Mouse (Mus musculus) myocyte (in vitro differentiated cells): ENCODE measurements around the gene Trpm5. TPM values are rescaled to one million over a fixed set of nuclear protein-coding genes. Genes with fewer than 3 reads are reported as not detected.

Experiments
- H3K27me3 ChIP-seq: one replicate; pipeline ENCODE4 v1.6.1; 2011; ENCODE audit not compliant: control insufficient read depth, insufficient read depth, insufficient read length
- H3K36me3 ChIP-seq: one replicate; pipeline ENCODE4 v1.6.1; 2011; ENCODE audit not compliant: control insufficient read depth, insufficient read depth
- H3K4me2 ChIP-seq: one replicate; pipeline ENCODE4 v1.6.1; 2011; ENCODE audit warnings: low read depth, control low read depth
- H3K4me3 ChIP-seq: one replicate; pipeline ENCODE4 v1.5.1; 2011; ENCODE audit warnings: mild to moderate bottlenecking, control low read depth, moderate library complexity
- H3K79me2 ChIP-seq: one replicate; pipeline ENCODE4 v1.6.1; 2011; ENCODE audit not compliant: control insufficient read depth, insufficient read depth
- H3ac ChIP-seq: one replicate; pipeline ENCODE4 v1.6.1; 2011; ENCODE audit not compliant: control insufficient read depth, insufficient read length
- CEBPB ChIP-seq: IDR thresholded peaks from 2 replicates; pipeline ENCODE4 v1.6.1; 2011; ENCODE audit warnings: mild to moderate bottlenecking, moderate library complexity; ENCODE audit not compliant: poor library complexity, insufficient read depth, severe bottlenecking
- E2F4 ChIP-seq: IDR thresholded peaks from one replicate; pipeline ENCODE4 v1.6.1; 2011; ENCODE audit warnings: mild to moderate bottlenecking, control low read depth, moderate library complexity; ENCODE audit not compliant: insufficient read depth
- MAX ChIP-seq: IDR thresholded peaks from one replicate; pipeline ENCODE4 v1.6.1; 2011; ENCODE audit warnings: low read depth, mild to moderate bottlenecking, control low read depth
- MYOD1 ChIP-seq, 3 experiments: IDR thresholded peaks; one replicate each; pipeline ENCODE4 v1.6.1; 2011; ENCODE audit warnings: control low read depth in 2 of 3, low read depth in 2 of 3, mild to moderate bottlenecking in 2 of 3, moderate library complexity in 1 of 3; ENCODE audit not compliant: insufficient read length in 2 of 3, control insufficient read depth in 1 of 3
- MYOG ChIP-seq, 3 experiments: IDR thresholded peaks; one replicate each; pipeline ENCODE4 v1.6.1; 2011; ENCODE audit warnings: control low read depth in 2 of 3, low read depth in 2 of 3, mild to moderate bottlenecking in 2 of 3; ENCODE audit not compliant: insufficient read length in 2 of 3, control insufficient read depth in 1 of 3, insufficient read depth in 1 of 3
- POLR2A ChIP-seq: IDR thresholded peaks from one replicate; pipeline ENCODE4 v1.6.1; 2011; ENCODE audit warnings: low read depth, mild to moderate bottlenecking, control low read depth, moderate library complexity; ENCODE audit not compliant: insufficient read length
- POLR2AphosphoS2 ChIP-seq: IDR thresholded peaks from one replicate; pipeline ENCODE4 v1.6.1; 2011; ENCODE audit warnings: low read depth, control low read depth; ENCODE audit not compliant: insufficient read length
- REST ChIP-seq: IDR thresholded peaks from one replicate; pipeline ENCODE4 v1.6.1; 2011; ENCODE audit warnings: mild to moderate bottlenecking, control low read depth, moderate library complexity; ENCODE audit not compliant: insufficient read depth, insufficient read length
- SRF ChIP-seq: IDR thresholded peaks from one replicate; pipeline ENCODE4 v1.6.1; 2011; ENCODE audit warnings: low read depth; ENCODE audit not compliant: control insufficient read depth, insufficient read length
- TCF12 ChIP-seq: IDR thresholded peaks from one replicate; pipeline ENCODE4 v1.6.1; 2011; ENCODE audit warnings: mild to moderate bottlenecking, control low read depth; ENCODE audit not compliant: poor library complexity, insufficient read depth, severe bottlenecking
- TCF3 ChIP-seq: IDR thresholded peaks from one replicate; pipeline ENCODE4 v1.6.1; 2011; ENCODE audit warnings: low read depth, control low read depth; ENCODE audit not compliant: insufficient read length
- USF1 ChIP-seq: IDR thresholded peaks from one replicate; pipeline ENCODE4 v1.6.1; 2011; ENCODE audit warnings: low read depth, mild to moderate bottlenecking, control low read depth, moderate library complexity
- polyA plus RNA-seq: library from polyadenylated mRNA; unstranded; fragments of >200 nt; fragmentation: generic; extraction: Trizol; gene quantifications from one replicate; pipeline ENCODE4 v1.2.1, GENCODE M21; 2012; ENCODE audit warnings: missing spikeins

Gene Trpm5
- polyA plus RNA-seq, 1 experiment, result 6.9 TPM

DNA sequence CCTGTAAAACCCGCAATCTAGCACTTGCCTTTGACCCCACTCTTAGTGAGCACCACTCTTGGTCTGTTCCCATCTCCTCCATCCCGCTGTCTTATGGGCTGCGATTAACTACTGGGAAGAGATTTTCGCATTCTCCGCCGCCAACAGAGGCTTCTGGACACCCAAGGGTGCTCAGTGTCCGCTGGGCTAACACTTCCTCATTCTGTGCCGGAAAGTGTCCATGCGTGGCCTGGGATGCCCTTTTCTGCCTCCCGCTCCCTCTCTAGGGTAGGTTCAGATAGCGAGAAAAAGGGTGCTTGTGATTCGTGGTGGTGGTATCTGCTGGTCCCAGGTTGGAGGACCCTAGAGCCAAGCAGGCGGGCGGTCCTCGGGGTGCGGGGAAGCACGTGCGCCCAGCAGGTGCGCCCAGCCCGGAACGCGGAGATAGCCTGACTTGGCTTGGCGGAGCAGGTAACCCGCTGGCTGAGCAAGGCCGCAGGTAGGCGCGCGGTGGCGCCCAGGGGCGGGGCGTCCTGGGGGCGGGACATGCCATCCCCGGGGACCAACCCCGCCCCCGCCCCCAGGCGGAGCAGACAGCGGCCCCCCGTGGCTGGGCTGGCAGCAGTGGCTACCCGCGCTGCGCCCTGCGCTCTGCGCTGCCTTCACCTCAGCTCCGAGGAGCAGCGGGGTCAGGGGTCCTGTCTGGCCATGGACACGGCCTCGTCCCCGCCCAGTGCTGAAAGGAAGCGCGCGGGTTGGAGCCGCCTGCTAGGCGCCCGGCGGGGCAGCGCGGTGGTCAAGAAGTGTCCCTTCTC lies 12.4 kb upstream of the Trpm5 start:
- H3K4me2 ChIP-seq, result no peak overlapping the region
- no peaks in the 10 kb centered on the region for H3K36me3 ChIP-seq
- no peak overlapping the region for H3K4me3 ChIP-seq
- H3K27me3 ChIP-seq, result peaks cover 61% of the 10 kb centered on the region
- no peaks in the 10 kb centered on the region for H3K79me2 ChIP-seq
- TF ChIP-seq MAX (no peak), MYOD1 (IDR thresholded peaks at IDR 0.05; ENCODE audit: control insufficient read depth in 1 of 3, insufficient read length in 2 of 3, low read depth in 2 of 3) (no peak), E2F4 (no peak), SRF (no peak), MYOG (IDR thresholded peaks at IDR 0.05; ENCODE audit: control insufficient read depth in 1 of 3, insufficient read depth in 1 of 3, insufficient read length in 2 of 3, low read depth in 2 of 3) (no peak), TCF3 (no peak), POLR2AphosphoS2 (no peak), REST (no peak), CEBPB (no peak), USF1 (no peak), POLR2A (no peak), TCF12 (no peak)
- H3ac ChIP-seq, result no peak overlapping the region

DNA sequence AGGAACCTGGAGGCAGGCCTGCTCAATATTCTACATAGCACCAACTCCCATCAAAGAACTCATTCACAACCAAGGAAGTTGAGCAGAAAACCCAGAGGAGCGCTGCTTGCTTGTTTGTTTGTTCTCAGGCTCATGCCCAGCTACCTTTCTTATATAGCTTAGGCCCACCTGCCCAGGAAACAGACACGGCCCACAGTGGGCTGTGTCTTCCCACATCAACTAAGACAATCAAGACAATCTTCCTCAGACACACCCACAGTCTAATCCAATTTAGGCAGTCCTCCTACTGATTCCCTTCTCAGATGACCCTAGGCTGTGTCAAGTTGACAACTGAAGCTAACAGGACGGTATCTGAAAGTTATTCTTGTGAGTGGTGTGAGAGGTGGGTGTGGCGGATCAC lies 11.6 kb upstream of the Trpm5 start, which contains the start of gene Kcnq1:
Kcnq1 (plus strand) TSS at position 301 of the 400 bp plus-strand sequence.
- Histone ChIP-seq H3K4me3 (no peak within 1 kb of the TSS), H3K36me3 (no peaks in the 10 kb centered on the region), H3K4me2 (no peak within 1 kb of the TSS), H3K79me2 (no peaks in the 10 kb centered on the region), H3K27me3 (peaks cover 61% of the 10 kb centered on the region), H3ac (no peak within 1 kb of the TSS)
- TF ChIP-seq REST (no peak), TCF12 (no peak), SRF (no peak), USF1 (no peak), MAX (no peak), MYOD1 (IDR thresholded peaks at IDR 0.05; ENCODE audit: control insufficient read depth in 1 of 3, insufficient read length in 2 of 3, low read depth in 2 of 3) (no peak), POLR2A (no peak), CEBPB (no peak), E2F4 (no peak), POLR2AphosphoS2 (no peak), MYOG (IDR thresholded peaks at IDR 0.05; ENCODE audit: control insufficient read depth in 1 of 3, insufficient read depth in 1 of 3, insufficient read length in 2 of 3, low read depth in 2 of 3) (no peak), TCF3 (no peak)

DNA sequence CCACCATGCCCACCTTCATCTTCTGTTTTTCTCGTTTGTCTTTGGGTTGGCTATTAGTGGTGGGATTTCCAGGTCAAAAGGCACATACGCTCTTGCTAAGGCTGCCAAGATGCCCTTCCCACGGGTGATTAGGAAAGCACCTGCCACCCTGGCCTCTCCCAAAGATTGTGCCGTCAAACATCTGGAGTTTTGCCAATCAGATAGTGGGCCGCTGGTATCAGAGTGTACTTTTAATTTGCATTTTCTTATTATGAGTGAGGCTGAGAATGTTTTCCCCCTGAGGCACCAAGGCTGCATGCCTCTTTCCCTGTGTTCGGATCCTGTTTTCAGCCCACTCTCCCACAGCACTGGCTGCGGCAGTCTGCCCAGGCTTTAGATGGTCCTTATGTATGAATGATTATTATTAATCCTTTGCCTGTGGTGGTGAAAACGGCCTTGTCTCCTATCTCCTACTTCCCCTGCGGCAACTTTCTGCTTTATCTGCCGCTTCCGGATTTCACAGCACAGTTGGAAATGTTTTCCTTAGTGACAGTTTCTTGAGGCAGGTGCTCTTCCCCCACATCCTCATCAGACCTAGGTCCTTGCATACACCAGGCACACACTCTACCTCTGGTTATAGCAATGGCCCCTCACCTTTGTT lies 10.9 kb upstream of the Trpm5 start:
- Histone ChIP-seq H3K79me2 (no peaks in the 10 kb centered on the region), H3K36me3 (no peaks in the 10 kb centered on the region), H3K27me3 (peaks cover 61% of the 10 kb centered on the region), H3ac (no peak overlapping the region), H3K4me3 (no peak overlapping the region), H3K4me2 (no peak overlapping the region)
- TF ChIP-seq SRF (no peak), MAX (no peak), TCF12 (no peak), POLR2AphosphoS2 (no peak), POLR2A (no peak), REST (no peak), E2F4 (no peak), TCF3 (no peak), USF1 (no peak), MYOD1 (IDR thresholded peaks at IDR 0.05; ENCODE audit: control insufficient read depth in 1 of 3, insufficient read length in 2 of 3, low read depth in 2 of 3) (no peak), MYOG (IDR thresholded peaks at IDR 0.05; ENCODE audit: control insufficient read depth in 1 of 3, insufficient read depth in 1 of 3, insufficient read length in 2 of 3, low read depth in 2 of 3) (no peak), CEBPB (no peak)

DNA sequence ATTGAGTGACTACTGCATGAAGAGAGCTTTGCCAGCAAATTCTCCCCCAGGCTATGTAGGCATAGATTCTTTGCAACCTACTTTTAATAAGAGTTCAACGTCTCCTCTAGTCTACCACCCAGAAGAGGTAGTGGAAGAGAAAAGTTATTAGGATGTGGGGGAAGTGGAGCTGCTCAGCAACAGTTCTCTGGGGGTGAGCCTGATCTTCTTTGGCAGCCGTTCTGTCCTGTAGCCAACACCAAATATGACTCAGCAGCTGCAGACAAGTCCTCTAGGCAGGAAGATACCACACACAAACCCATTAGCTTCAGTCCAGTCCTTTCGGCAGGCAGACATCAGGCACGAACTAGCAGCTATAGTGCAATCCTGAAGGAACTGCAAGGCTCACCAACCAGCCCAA lies 6.3 kb upstream of the Trpm5 start:
- no peaks in the 10 kb centered on the region for H3K79me2 ChIP-seq
- no peak overlapping the region for H3ac ChIP-seq
- H3K4me2 ChIP-seq, result peak overlapping the region; percentile 0
- H3K27me3 ChIP-seq, result peaks cover 18% of the 10 kb centered on the region
- no peak for TF ChIP-seq REST
- no peak for TF ChIP-seq SRF
- TF ChIP-seq E2F4, result no peak
- TF ChIP-seq TCF12, result no peak
- TF ChIP-seq MYOD1 (IDR thresholded peaks at IDR 0.05; ENCODE audit: control insufficient read depth in 1 of 3, insufficient read length in 2 of 3, low read depth in 2 of 3), result no peak
- no peak for TF ChIP-seq CEBPB
- TF ChIP-seq TCF3, result no peak
- TF ChIP-seq USF1, result no peak
- TF ChIP-seq MAX, result no peak
- TF ChIP-seq POLR2AphosphoS2, result no peak
- no peak for TF ChIP-seq MYOG (IDR thresholded peaks at IDR 0.05; ENCODE audit: control insufficient read depth in 1 of 3, insufficient read depth in 1 of 3, insufficient read length in 2 of 3, low read depth in 2 of 3)
- no peak for TF ChIP-seq POLR2A
- H3K36me3 ChIP-seq, result no peaks in the 10 kb centered on the region
- H3K4me3 ChIP-seq, result no peak overlapping the region
